Mouse (Mus musculus) liver, adult (tissue): ENCODE results near the gene Nup107.

Experiments used
- GATA4 ChIP-seq: IDR thresholded peaks from 2 replicates; pipeline ENCODE4 v1.6.1; 2014; ENCODE audit warnings: mild to moderate bottlenecking, low read length; ENCODE audit not compliant: insufficient replicate concordance

Gene Nup107

GRCm38 (mm10) chr10:117774011-117774816 lies 18.3 kb downstream of the Nup107 start:
- no peak for TF ChIP-seq GATA4

GRCm38 (mm10) chr10:117773106-117773720 lies 19.3 kb downstream of the Nup107 start:
- TF ChIP-seq GATA4: no peak

GRCm38 (mm10) chr10:117772364-117773105 lies 20.0 kb downstream of the Nup107 start:
- no peak for TF ChIP-seq GATA4

GRCm38 (mm10) chr10:117771131-117771510 lies 21.4 kb downstream of the Nup107 start:
- no peak for TF ChIP-seq GATA4

- TF ChIP-seq GATA4: no peak
These were observed 22.0 kb downstream of the Nup107 start for GRCm38 (mm10) chr10:117770286-117771130.

GRCm38 (mm10) chr10:117769541-117770285 lies 22.8 kb downstream of the Nup107 start:
- no peak for TF ChIP-seq GATA4

GRCm38 (mm10) chr10:117768141-117768440 lies 24.4 kb downstream of the Nup107 start:
- TF ChIP-seq GATA4: no peak

GRCm38 (mm10) chr10:117767286-117768140 lies 25.0 kb downstream of the Nup107 start:
- TF ChIP-seq GATA4: no peak

GRCm38 (mm10) chr10:117766896-117767160 lies 25.7 kb downstream of the Nup107 start:
- TF ChIP-seq GATA4: no peak

- no peak for TF ChIP-seq GATA4
These were observed 26.2 kb downstream of the Nup107 start for GRCm38 (mm10) chr10:117766111-117766895.

GRCm38 (mm10) chr10:117765116-117765894 lies 27.2 kb downstream of the Nup107 start:
- TF ChIP-seq GATA4: no peak

- TF ChIP-seq GATA4: no peak
These were observed 27.9 kb downstream of the Nup107 start for GRCm38 (mm10) chr10:117764598-117764997.
